Mouse (Mus musculus) E14TG2a.4 (cell line): ENCODE results near the gene Lnpep.

ENCODE experiments used
- CTCF ChIP-seq: conservative IDR thresholded peaks from 2 replicates; pipeline ENCODE4 v1.5.1; 2014; ENCODE audit warnings: low read length
- NANOG ChIP-seq: IDR thresholded peaks from 2 replicates; pipeline ENCODE4 v1.6.1; 2014; ENCODE audit warnings: borderline replicate concordance, low read length, mixed read lengths

DNA sequence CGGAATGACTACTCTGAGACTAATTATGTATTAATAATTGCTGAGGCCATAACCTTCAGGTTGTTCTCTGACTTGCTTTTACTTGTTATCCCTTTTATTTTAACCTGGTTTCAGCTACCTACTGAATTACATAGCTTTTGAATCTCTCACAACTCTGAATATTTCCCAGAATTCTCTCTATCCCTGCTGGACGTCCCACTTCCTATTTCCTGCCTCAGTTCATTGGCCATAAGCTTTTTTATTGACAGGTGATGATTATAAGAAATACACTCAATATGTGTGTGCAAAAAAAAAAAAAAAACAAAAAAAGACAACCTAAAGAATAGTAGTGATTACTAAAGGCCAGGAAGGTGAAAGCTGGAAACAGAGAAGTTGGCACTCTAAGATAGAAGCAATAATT, 2.7 kb upstream of the Lnpep start:
- TF ChIP-seq NANOG (no peak), CTCF (no peak)
